Mouse (Mus musculus) MEL (cell line): ENCODE measurements around the gene Slc4a4.

Experiments used
- CHD2 ChIP-seq: IDR thresholded peaks from 2 replicates; pipeline ENCODE4 v1.6.1; 2011; ENCODE audit warnings: low read length, improper control_type of control experiment
- CTCF ChIP-seq, 3 experiments: IDR thresholded peaks in 2 of 3; conservative IDR thresholded peaks in 1 of 3; 2 replicates each; pipeline ENCODE4 v1.5.1; 2011 to 2012; ENCODE audit warnings: low read length in 3 of 3, low read depth in 2 of 3, mild to moderate bottlenecking in 2 of 3, improper control_type of control experiment in 1 of 3, inconsistent platforms in 1 of 3, mixed read lengths in 1 of 3, moderate library complexity in 1 of 3; ENCODE audit not compliant: control insufficient read depth in 1 of 3, insufficient read depth in 1 of 3, poor library complexity in 1 of 3, severe bottlenecking in 1 of 3
- EP300 ChIP-seq, 2 experiments: IDR thresholded peaks; 2 replicates each; pipeline ENCODE4 v1.6.1; 2011; ENCODE audit warnings: improper control_type of control experiment in 2 of 2, low read length in 2 of 2, low read depth in 1 of 2, mild to moderate bottlenecking in 1 of 2
- GABPA ChIP-seq: IDR thresholded peaks from 2 replicates; pipeline ENCODE4 v1.6.1; 2012; ENCODE audit warnings: low read depth, mild to moderate bottlenecking, inconsistent platforms, low read length, improper control_type of control experiment, moderate library complexity
- HCFC1 ChIP-seq: IDR thresholded peaks from 2 replicates; pipeline ENCODE4 v1.6.1; 2012; ENCODE audit warnings: low read depth, mild to moderate bottlenecking, inconsistent platforms, low read length, improper control_type of control experiment, moderate library complexity
- POLR2A ChIP-seq, 2 experiments: IDR thresholded peaks; 2 replicates each; pipeline ENCODE4 v1.6.1; 2011 to 2012; ENCODE audit warnings: low read length in 2 of 2, mild to moderate bottlenecking in 2 of 2, control low read depth in 1 of 2, improper control_type of control experiment in 1 of 2, low read depth in 1 of 2, moderate library complexity in 1 of 2; ENCODE audit not compliant: control insufficient read depth in 1 of 2, insufficient read depth in 1 of 2, poor library complexity in 1 of 2
- TAL1 ChIP-seq: IDR thresholded peaks from 2 replicates; pipeline ENCODE4 v1.6.1; 2012; ENCODE audit warnings: mild to moderate bottlenecking, inconsistent platforms, low read length, moderate library complexity, mixed read lengths
- TBP ChIP-seq: IDR thresholded peaks from 2 replicates; pipeline ENCODE4 v1.8.0; 2011; ENCODE audit warnings: low read depth, low read length, improper control_type of control experiment
- UBTF ChIP-seq: IDR thresholded peaks from 2 replicates; pipeline ENCODE4 v1.6.1; 2012; ENCODE audit warnings: low read depth, mild to moderate bottlenecking, inconsistent platforms, low read length, improper control_type of control experiment, moderate library complexity, borderline replicate concordance; ENCODE audit not compliant: insufficient read depth
- USF2 ChIP-seq, 2 experiments: IDR thresholded peaks; 2 replicates each; pipeline ENCODE4 v1.6.1; 2011 to 2012; ENCODE audit warnings: improper control_type of control experiment in 2 of 2, low read length in 2 of 2, borderline replicate concordance in 1 of 2, inconsistent platforms in 1 of 2, low read depth in 1 of 2, mild to moderate bottlenecking in 1 of 2; ENCODE audit not compliant: insufficient read depth in 1 of 2
- ZMIZ1 ChIP-seq: IDR thresholded peaks from 2 replicates; pipeline ENCODE4 v1.6.1; 2012; ENCODE audit warnings: low read depth, mild to moderate bottlenecking, inconsistent platforms, low read length, improper control_type of control experiment, moderate library complexity

DNA sequence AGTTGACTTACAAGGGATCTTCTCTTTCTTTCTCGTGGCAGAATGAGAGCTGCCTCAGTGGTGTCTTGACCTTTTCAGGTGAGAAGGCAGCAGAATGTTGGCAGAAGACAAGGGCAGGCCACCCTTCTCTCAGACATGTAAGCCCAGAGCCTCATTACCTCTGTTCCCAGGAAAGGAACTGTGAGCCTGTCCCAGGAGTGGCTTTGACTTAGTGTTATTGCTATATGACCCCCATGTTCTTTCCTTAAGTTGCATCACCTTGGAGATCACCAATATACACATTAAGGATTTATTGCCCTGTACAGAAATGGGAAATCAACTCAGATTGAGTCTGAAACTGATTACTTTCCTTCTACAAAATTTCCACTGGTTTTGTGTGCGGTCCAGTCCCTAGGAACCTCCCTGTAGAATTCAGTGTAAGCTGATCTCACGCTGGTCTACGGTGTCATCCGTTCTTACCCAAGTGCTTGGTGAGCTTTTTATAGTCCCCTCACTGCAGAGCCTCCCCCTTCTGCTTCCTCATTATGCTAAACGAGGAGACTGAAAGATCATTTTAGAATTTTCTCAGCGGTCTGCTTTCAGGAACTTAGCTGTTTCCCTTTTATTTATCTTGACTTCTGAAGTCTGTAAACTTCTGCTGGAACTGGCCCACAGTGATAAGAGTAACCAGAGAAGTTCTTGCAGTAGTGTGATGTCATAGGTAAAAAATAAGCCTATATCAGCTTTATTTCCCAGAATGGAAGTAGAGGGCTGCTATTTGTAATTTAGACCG, 94.8 kb downstream of the Slc4a4 start:
- no peak for TF ChIP-seq CTCF (IDR thresholded peaks at IDR 0.05 in 2 of 3, conservative IDR thresholded peaks at IDR 0.05 in 1 of 3; ENCODE audit: control insufficient read depth in 1 of 3, insufficient read depth in 1 of 3, low read depth in 2 of 3, low read length in 3 of 3, poor library complexity in 1 of 3, severe bottlenecking in 1 of 3)
- no peak for TF ChIP-seq UBTF
- TF ChIP-seq EP300 (IDR thresholded peaks at IDR 0.05; ENCODE audit: low read depth in 1 of 2, low read length in 2 of 2) = peak; percentile 90 to 91
- no peak for TF ChIP-seq HCFC1
- TF ChIP-seq POLR2A (IDR thresholded peaks at IDR 0.05; ENCODE audit: control insufficient read depth in 1 of 2, insufficient read depth in 1 of 2, low read depth in 1 of 2, low read length in 2 of 2, poor library complexity in 1 of 2) = no peak
- no peak for TF ChIP-seq USF2 (IDR thresholded peaks at IDR 0.05; ENCODE audit: borderline replicate concordance in 1 of 2, insufficient read depth in 1 of 2, low read depth in 1 of 2, low read length in 2 of 2)
- no peak for TF ChIP-seq ZMIZ1
- no peak for TF ChIP-seq CHD2
- TF ChIP-seq GABPA = no peak
- TF ChIP-seq TBP = peak; percentile 90
- TF ChIP-seq TAL1 = peak; percentile 85
